Mouse (Mus musculus) layer of hippocampus, adult 11-12 months (tissue): ENCODE data around the gene Pla2g12b.
A peak's percentile ranks its signal among the peaks of the same experiment; 100 is the strongest.
"Not testable (repeated sequence)": the region's sequence is repeated elsewhere in the genome, so short reads cannot be mapped to it uniquely, and the experiment has no call there.

Source experiments
- DNase-seq: peaks from one replicate; pipeline ENCODE4 v3.0.0; 2022; ENCODE audit warnings: low spot score

Gene Pla2g12b

GRCm38 (mm10) chr10:59402899-59403792, at the start of gene Pla2g12b:
Gene Pla2g12b (plus strand): TSS chr10:59403660.
- no peak for DNase-seq

- no peak for DNase-seq
These were observed 49.3 kb upstream of the Pla2g12b start for GRCm38 (mm10) chr10:59354120-59354519.

GRCm38 (mm10) chr10:59355020-59355419, 48.4 kb upstream of the Pla2g12b start:
- DNase-seq = no peak

- no peak for DNase-seq
These were observed 44.7 kb upstream of the Pla2g12b start for GRCm38 (mm10) chr10:59358744-59359143.

- DNase-seq = no peak
These were observed 40.3 kb upstream of the Pla2g12b start for GRCm38 (mm10) chr10:59363208-59363607.

- no peak for DNase-seq
These were observed 38.9 kb upstream of the Pla2g12b start for GRCm38 (mm10) chr10:59364551-59364950.

- DNase-seq = no peak
These were observed 37.5 kb upstream of the Pla2g12b start for GRCm38 (mm10) chr10:59365804-59366589.

- DNase-seq = no peak
These were observed 36.7 kb upstream of the Pla2g12b start for GRCm38 (mm10) chr10:59366746-59367145.

- DNase-seq = no peak
These were observed 36.3 kb upstream of the Pla2g12b start for GRCm38 (mm10) chr10:59367206-59367605.

GRCm38 (mm10) chr10:59368729-59369128, 34.7 kb upstream of the Pla2g12b start:
- no peak for DNase-seq

GRCm38 (mm10) chr10:59369426-59369825, 34.0 kb upstream of the Pla2g12b start:
- no peak for DNase-seq

- no peak for DNase-seq
These were observed 25.6 kb upstream of the Pla2g12b start for GRCm38 (mm10) chr10:59377906-59378305.

- DNase-seq = no peak
These were observed 24.7 kb upstream of the Pla2g12b start for GRCm38 (mm10) chr10:59378728-59379127.

- no peak for DNase-seq
These were observed 23.5 kb upstream of the Pla2g12b start for GRCm38 (mm10) chr10:59379927-59380326.

- DNase-seq = no peak
These were observed 23.0 kb upstream of the Pla2g12b start for GRCm38 (mm10) chr10:59380411-59380821.

GRCm38 (mm10) chr10:59381563-59381962, 21.9 kb upstream of the Pla2g12b start:
- DNase-seq = not testable (repeated sequence)

- peak; percentile 63 for DNase-seq
These were observed 16.5 kb upstream of the Pla2g12b start for GRCm38 (mm10) chr10:59386951-59387350.

- DNase-seq = peak; percentile 12
These were observed 13.8 kb upstream of the Pla2g12b start for GRCm38 (mm10) chr10:59389652-59390051.

- no peak for DNase-seq
These were observed 11.6 kb upstream of the Pla2g12b start for GRCm38 (mm10) chr10:59391907-59392306.

- not testable (repeated sequence) for DNase-seq
These were observed 8.0 kb upstream of the Pla2g12b start, which contains the start of gene Gm10273 for GRCm38 (mm10) chr10:59395461-59395860. Gene Gm10273 (plus strand): TSS chr10:59395632.

GRCm38 (mm10) chr10:59403793-59404149, 311 bp downstream of the Pla2g12b start:
- no peak for DNase-seq

GRCm38 (mm10) chr10:59408499-59408898, 5.0 kb downstream of the Pla2g12b start:
- no peak for DNase-seq

- no peak for DNase-seq
These were observed 6.8 kb downstream of the Pla2g12b start for GRCm38 (mm10) chr10:59410264-59410663.
